Mouse (Mus musculus): ENCODE measurements around the gene Arg2. TPM values are rescaled to one million over a fixed set of nuclear protein-coding genes. Genes with fewer than 3 reads are reported as not detected.
A peak's percentile ranks its signal among the peaks of the same experiment; 100 is the strongest.
"Not testable (repeated sequence)": the region's sequence is repeated elsewhere in the genome, so short reads cannot be mapped to it uniquely, and the experiment has no call there.

Arg2 gene
- polyA plus RNA-seq, 1 experiment from 2014 or later = 3.3 TPM

GRCm38 (mm10) chr12:79171269-79171995 lies 40.9 kb downstream of the Arg2 start:
- no peaks in the 10 kb centered on the region for H3K9me3 ChIP-seq
- H3K27me3 ChIP-seq = no peaks in the 10 kb centered on the region
- WGBS = 39% methylated on average over 12 of the region's 12 CpGs
- no peak for ATAC-seq (ENCODE audit: insufficient number of reproducible peaks, insufficient read depth, low FRiP score, low TSS enrichment)
- H3K36me3 ChIP-seq = peaks cover 19% of the 10 kb centered on the region
- peak overlapping the region; percentile 81 for H3K9ac ChIP-seq
- no peak overlapping the region for H3K27ac ChIP-seq
- peak overlapping the region; percentile 91 for H3K4me3 ChIP-seq
- peak overlapping the region; percentile 62 for H3K4me2 ChIP-seq (replicated peaks)
- H3K4me1 ChIP-seq = peaks cover 5% of the 10 kb centered on the region

- H3K27ac ChIP-seq = peak within 1 kb of the TSS; percentile 86
- H3K4me1 ChIP-seq = peaks cover 5% of the 10 kb centered on the region
- H3K9ac ChIP-seq = peak within 1 kb of the TSS; percentile 81
- ATAC-seq (ENCODE audit: insufficient number of reproducible peaks, insufficient read depth, low FRiP score, low TSS enrichment) = peak; percentile 97
- H3K36me3 ChIP-seq = peaks cover 24% of the 10 kb centered on the region
- peak within 1 kb of the TSS; percentile 91 for H3K4me3 ChIP-seq
- H3K9me3 ChIP-seq = no peaks in the 10 kb centered on the region
- H3K27me3 ChIP-seq = no peaks in the 10 kb centered on the region
- WGBS = under 1% methylated on average over 73 of the region's 73 CpGs
- peak within 1 kb of the TSS; percentile 62 for H3K4me2 ChIP-seq (replicated peaks)
These were observed 41.7 kb downstream of the Arg2 start, which contains the start of gene Vti1b for GRCm38 (mm10) chr12:79172019-79172941. Gene Vti1b, minus strand, starts transcription at chr12:79172667.

- WGBS = 80% methylated on average over 5 of the region's 5 CpGs
These were observed 43.1 kb downstream of the Arg2 start for GRCm38 (mm10) chr12:79173721-79174120.

GRCm38 (mm10) chr12:79175998-79176397 lies 45.4 kb downstream of the Arg2 start:
- Histone ChIP-seq H3K9me3 (no peaks in the 10 kb centered on the region), H3K4me2 (replicated peaks) (no peak overlapping the region), H3K27me3 (no peaks in the 10 kb centered on the region), H3K4me1 (peaks cover 5% of the 10 kb centered on the region), H3K9ac (no peak overlapping the region), H3K36me3 (peaks cover 32% of the 10 kb centered on the region), H3K27ac (no peak overlapping the region), H3K4me3 (no peak overlapping the region)
- WGBS = 88% methylated on average over 5 of the region's 5 CpGs
- no peak for ATAC-seq (ENCODE audit: insufficient number of reproducible peaks, insufficient read depth, low FRiP score, low TSS enrichment)

More at GRCm38 (mm10) chr12:79173721-79174120, 43.1 kb downstream of the Arg2 start:
- Histone ChIP-seq H3K9ac (no peak overlapping the region), H3K9me3 (no peaks in the 10 kb centered on the region), H3K27me3 (no peaks in the 10 kb centered on the region), H3K4me3 (no peak overlapping the region), H3K4me2 (replicated peaks) (no peak overlapping the region), H3K36me3 (peaks cover 28% of the 10 kb centered on the region), H3K4me1 (peaks cover 5% of the 10 kb centered on the region), H3K27ac (no peak overlapping the region)
- ATAC-seq (ENCODE audit: insufficient number of reproducible peaks, insufficient read depth, low FRiP score, low TSS enrichment) = no peak

- not testable (repeated sequence) for ATAC-seq (ENCODE audit: insufficient number of reproducible peaks, insufficient read depth, low FRiP score, low TSS enrichment); H3K27me3 ChIP-seq; H3K9me3 ChIP-seq; H3K9ac ChIP-seq; H3K4me3 ChIP-seq; H3K27ac ChIP-seq; H3K4me1 ChIP-seq; H3K4me2 ChIP-seq (replicated peaks)
- WGBS = 87% methylated on average over 5 of the region's 6 CpGs
- H3K36me3 ChIP-seq = peaks cover 70% of the 10 kb centered on the region
These were observed 54.6 kb downstream of the Arg2 start for GRCm38 (mm10) chr12:79185160-79185559.

GRCm38 (mm10) chr12:79190931-79191673 lies 60.5 kb downstream of the Arg2 start:
- Histone ChIP-seq H3K4me2 (replicated peaks) (peak overlapping the region; percentile 77), H3K9me3 (no peaks in the 10 kb centered on the region), H3K27me3 (no peaks in the 10 kb centered on the region), H3K4me1 (peaks cover 8% of the 10 kb centered on the region), H3K9ac (peak overlapping the region; percentile 59), H3K4me3 (peak overlapping the region; percentile 55), H3K36me3 (peaks cover 19% of the 10 kb centered on the region), H3K27ac (peak overlapping the region; percentile 30; the same call in 1 of the 2 replicates)
- 0% methylated on average over 18 of the region's 18 CpGs for WGBS
- peak; percentile 90 for ATAC-seq (ENCODE audit: insufficient number of reproducible peaks, insufficient read depth, low FRiP score, low TSS enrichment)

GRCm38 (mm10) chr12:79191701-79192100 lies 61.1 kb downstream of the Arg2 start:
- H3K36me3 ChIP-seq = peaks cover 16% of the 10 kb centered on the region
- peak overlapping the region; percentile 55 for H3K4me3 ChIP-seq
- H3K9me3 ChIP-seq = no peaks in the 10 kb centered on the region
- H3K27me3 ChIP-seq = no peaks in the 10 kb centered on the region
- peak overlapping the region; percentile 59 for H3K9ac ChIP-seq
- ATAC-seq (ENCODE audit: insufficient number of reproducible peaks, insufficient read depth, low FRiP score, low TSS enrichment) = peak; percentile 79
- peak overlapping the region; percentile 30; the same call in 1 of the 2 replicates for H3K27ac ChIP-seq
- H3K4me1 ChIP-seq = peaks cover 8% of the 10 kb centered on the region
- WGBS = 3% methylated on average over 14 of the region's 14 CpGs
- peak overlapping the region; percentile 77 for H3K4me2 ChIP-seq (replicated peaks)

GRCm38 (mm10) chr12:79192193-79192592 lies 61.6 kb downstream of the Arg2 start, which contains the start of gene Rdh11:
Gene Rdh11, minus strand, starts transcription at chr12:79192293.
- peaks cover 13% of the 10 kb centered on the region for H3K36me3 ChIP-seq
- peak within 1 kb of the TSS; percentile 30; the same call in 1 of the 2 replicates for H3K27ac ChIP-seq
- H3K4me3 ChIP-seq = peak within 1 kb of the TSS; percentile 55
- peaks cover 8% of the 10 kb centered on the region for H3K4me1 ChIP-seq
- no peak for ATAC-seq (ENCODE audit: insufficient number of reproducible peaks, insufficient read depth, low FRiP score, low TSS enrichment)
- 49% methylated on average over 6 of the region's 6 CpGs for WGBS
- H3K4me2 ChIP-seq (replicated peaks) = peak within 1 kb of the TSS; percentile 77
- H3K9ac ChIP-seq = peak within 1 kb of the TSS; percentile 59
- no peaks in the 10 kb centered on the region for H3K27me3 ChIP-seq
- no peaks in the 10 kb centered on the region for H3K9me3 ChIP-seq

- Histone ChIP-seq H3K4me2 (replicated peaks) (no peak overlapping the region), H3K36me3 (0 out of 2 replicates have a peak, but pooled peaks cover under 1% of the 10 kb centered on the region), H3K9me3 (no peaks in the 10 kb centered on the region), H3K27me3 (no peaks in the 10 kb centered on the region), H3K27ac (no peak overlapping the region), H3K4me3 (no peak overlapping the region), H3K9ac (no peak overlapping the region), H3K4me1 (peaks cover 8% of the 10 kb centered on the region)
- ATAC-seq (ENCODE audit: insufficient number of reproducible peaks, insufficient read depth, low FRiP score, low TSS enrichment) = no peak
- 7% methylated on average over 3 of the region's 3 CpGs for WGBS
These were observed 62.9 kb downstream of the Arg2 start for GRCm38 (mm10) chr12:79193441-79193840.

GRCm38 (mm10) chr12:79197105-79197504 lies 66.5 kb downstream of the Arg2 start:
- no peak overlapping the region for H3K27ac ChIP-seq
- H3K4me2 ChIP-seq (replicated peaks) = no peak overlapping the region
- no peak overlapping the region for H3K9ac ChIP-seq
- no peaks in the 10 kb centered on the region for H3K9me3 ChIP-seq
- H3K4me1 ChIP-seq = no peaks in the 10 kb centered on the region
- no peak overlapping the region for H3K4me3 ChIP-seq
- no peaks in the 10 kb centered on the region for H3K36me3 ChIP-seq
- ATAC-seq (ENCODE audit: insufficient number of reproducible peaks, insufficient read depth, low FRiP score, low TSS enrichment) = no peak
- 81% methylated on average over 5 of the region's 5 CpGs for WGBS
- no peaks in the 10 kb centered on the region for H3K27me3 ChIP-seq

- Histone ChIP-seq H3K27me3 (no peaks in the 10 kb centered on the region), H3K4me2 (replicated peaks) (no peak overlapping the region), H3K9ac (no peak overlapping the region), H3K4me1 (no peaks in the 10 kb centered on the region), H3K27ac (no peak overlapping the region), H3K9me3 (no peaks in the 10 kb centered on the region), H3K4me3 (no peak overlapping the region), H3K36me3 (no peaks in the 10 kb centered on the region)
- WGBS = 72% methylated on average over 3 of the region's 3 CpGs
- no peak for ATAC-seq (ENCODE audit: insufficient number of reproducible peaks, insufficient read depth, low FRiP score, low TSS enrichment)
These were observed 71.3 kb downstream of the Arg2 start for GRCm38 (mm10) chr12:79201882-79202281.
